In genomic region chr12:100728646-100729485, GRCm38 (mm10) we compare ENCODE assay signal across 9 mouse cellular contexts. TPM values are rescaled to one million over a fixed set of nuclear protein-coding genes. Genes with fewer than 3 reads are reported as not detected.
A peak's percentile ranks its signal among the peaks of the same experiment; 100 is the strongest.
DNase-seq lines count a peak whose midpoint lies in the region; ATAC-seq lines count a peak whose summit lies in the region.
"Had no signal": no experiment of that assay in that cellular context is flagged by ENCODE, and none has a peak within 500 bp of the region (broad histone marks: within the 10 kb centered on the region; RNA-seq: fewer than 3 reads in every experiment).

No protein-coding gene starts in this region.

- H3K27ac ChIP-seq in liver, embryonic 12.5 days, result peak overlapping the region; percentile 66

- DNase-seq in retina, postnatal 1 day, result peak; percentile 15
- no peak for DNase-seq in retina, embryonic 14.5 days (ENCODE audit: low spot score)
- peak; percentile 45 for DNase-seq in naive thymus-derived CD4-positive, alpha-beta T cell, adult 2 months (ENCODE audit: low read depth)
- DNase-seq in kidney, adult 11 months, result no peak
- DNase-seq in kidney, postnatal 10 days, result no peak
- DNase-seq in right cerebral cortex, postnatal 25 days, result no peak
- no peak for DNase-seq in ovary, postnatal 10 days (ENCODE audit: low spot score)
- DNase-seq: adrenal gland, postnatal 25 days had no signal

- no peak overlapping the region for H3K9ac ChIP-seq in liver, embryonic 12.5 days

- H3K27me3 ChIP-seq in liver, embryonic 12.5 days (replicated peaks), result no peaks in the 10 kb centered on the region

- H3K9me3 ChIP-seq in liver, embryonic 12.5 days (replicated peaks), result no peaks in the 10 kb centered on the region

- no peaks in the 10 kb centered on the region for H3K36me3 ChIP-seq in liver, embryonic 12.5 days

- WGBS in liver, embryonic 12.5 days (ENCODE audit: insufficient replicate concordance), result 29% methylated on average over 14 of the region's 14 CpGs

- no peak overlapping the region for H3K4me3 ChIP-seq in liver, embryonic 12.5 days

- peak overlapping the region; percentile 40 for H3K4me2 ChIP-seq in liver, embryonic 12.5 days

- H3K4me1 ChIP-seq in liver, embryonic 12.5 days, result peaks cover 16% of the 10 kb centered on the region

- no peak for ATAC-seq in liver, embryonic 12.5 days

RNA-seq across cellular contexts. Expression of gene Rps6ka5, which starts 2.1 kb away (rescaled TPM):
- 2.2 and 2.5 TPM in 2 replicates for polyA plus RNA-seq in liver, embryonic 12.5 days (2016; fragmentation: Nextera tagmentation; extraction: Ambion mirVana)

RNA-seq across cellular contexts. Expression of gene Dglucy, which starts 50.0 kb away (rescaled TPM):
- polyA plus RNA-seq in liver, embryonic 12.5 days (2016; fragmentation: Nextera tagmentation; extraction: Ambion mirVana), result 0.64 and 0.90 TPM in 2 replicates

Comparison
In these comparisons a context has a peak if more than half of its experiments do, and no peak if none do; other contexts are left out.
1. DNase-seq: peak in retina, postnatal 1 day (single experiment) and naive thymus-derived CD4-positive, alpha-beta T cell, adult 2 months (single experiment); none in retina, embryonic 14.5 days (single experiment), kidney, adult 11 months (single experiment), kidney, postnatal 10 days (single experiment), right cerebral cortex, postnatal 25 days (single experiment) and ovary, postnatal 10 days (single experiment).